Mouse (Mus musculus) embryo, embryonic 10.5 days (tissue): ENCODE data around the gene Acod1.
A peak's percentile ranks its signal among the peaks of the same experiment; 100 is the strongest.

Source experiments
- DNase-seq: peaks from one replicate; pipeline ENCODE4 v3.0.0-alpha.2; 2015; ENCODE audit warnings: low spot score

Gene Acod1

DNA sequence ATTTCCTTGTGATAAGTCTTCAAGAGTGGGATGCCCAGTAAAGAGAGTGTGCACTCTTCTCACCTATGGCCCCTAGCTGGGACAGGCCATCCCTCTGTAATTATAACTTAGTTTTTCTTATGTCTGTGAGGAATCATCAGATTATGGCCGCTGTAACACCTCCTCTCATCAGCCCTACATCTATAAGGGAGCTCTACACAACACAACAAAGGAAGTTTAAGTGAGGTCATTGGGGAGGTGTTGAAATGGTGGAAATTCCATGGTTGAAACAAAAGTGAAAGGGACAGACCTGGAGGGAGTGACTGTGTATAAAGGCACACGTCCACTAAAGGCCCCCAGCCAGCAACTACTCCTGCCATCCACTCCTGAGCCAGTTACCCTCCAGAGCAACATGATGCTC, at the start of gene Acod1:
Gene Acod1, plus strand, starts transcription at position 301 of the 400 bp plus-strand sequence.
- no peak for DNase-seq

DNA sequence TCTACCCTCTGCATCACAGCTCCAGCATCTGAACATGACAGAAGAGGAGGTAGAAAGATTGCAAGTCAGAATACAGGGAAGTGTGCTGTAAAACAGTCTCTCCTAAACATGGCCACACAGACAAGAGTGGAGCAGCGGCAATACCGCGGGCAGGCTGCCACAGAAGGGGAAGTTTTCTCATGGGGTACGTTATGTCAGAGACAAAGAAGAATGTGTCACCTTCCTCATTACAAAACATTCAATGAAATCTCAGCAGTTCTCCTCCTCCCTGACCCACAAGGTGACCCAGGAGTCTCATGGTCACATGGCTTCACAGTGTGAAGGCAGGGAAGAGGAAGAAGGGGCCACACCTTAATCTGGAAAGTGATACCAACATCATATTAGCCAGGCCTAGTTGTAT, 39.0 kb upstream of the Acod1 start:
- no peak for DNase-seq

DNA sequence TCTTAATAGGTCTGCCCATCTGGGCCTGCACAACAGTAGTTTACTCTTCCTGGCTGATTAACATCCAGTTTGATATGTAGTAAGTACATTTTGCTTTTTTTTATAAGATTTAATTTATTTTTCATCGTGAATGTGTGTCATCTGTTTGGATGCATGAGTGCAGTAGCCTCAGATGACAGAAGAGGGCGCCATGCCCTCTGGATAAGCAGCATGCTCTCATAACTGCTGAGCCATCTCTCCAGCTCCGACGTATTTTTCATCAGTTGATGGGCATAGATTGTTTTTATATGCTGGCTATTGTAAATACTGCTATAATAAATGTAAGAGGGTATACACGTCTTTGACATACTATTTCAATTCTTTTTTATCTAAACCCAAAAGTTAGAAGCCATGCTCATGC, 35.0 kb upstream of the Acod1 start:
- DNase-seq = peak; percentile 70

DNA sequence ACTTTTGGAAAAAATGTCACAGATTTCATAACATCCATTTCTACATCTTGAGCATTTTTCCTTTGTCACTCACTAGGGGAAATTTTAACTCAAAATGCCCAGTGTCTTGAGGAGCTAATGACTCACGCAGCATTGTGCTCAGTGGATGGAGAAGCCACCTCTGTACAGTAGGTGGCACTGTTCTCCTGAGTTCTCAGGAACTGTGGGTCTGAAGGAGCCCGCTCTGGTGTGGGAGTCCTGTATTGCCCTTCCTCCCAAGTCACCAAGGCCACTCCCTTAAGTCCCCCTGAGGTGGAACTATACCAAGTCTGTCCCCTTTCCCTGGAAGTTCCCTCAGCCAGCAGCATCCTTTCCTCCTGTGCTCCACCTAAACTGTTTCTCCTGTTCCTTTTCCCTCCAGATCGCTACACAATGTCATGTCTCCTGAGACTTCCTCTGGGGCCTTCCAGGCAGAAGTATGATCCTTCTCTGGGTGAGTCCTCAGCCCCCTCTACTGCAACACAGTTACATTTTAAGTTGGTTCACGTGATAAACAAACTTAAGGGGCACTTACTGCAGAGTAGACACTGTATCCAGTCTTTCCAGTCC, 34.1 kb upstream of the Acod1 start:
- peak; percentile 89 for DNase-seq

DNA sequence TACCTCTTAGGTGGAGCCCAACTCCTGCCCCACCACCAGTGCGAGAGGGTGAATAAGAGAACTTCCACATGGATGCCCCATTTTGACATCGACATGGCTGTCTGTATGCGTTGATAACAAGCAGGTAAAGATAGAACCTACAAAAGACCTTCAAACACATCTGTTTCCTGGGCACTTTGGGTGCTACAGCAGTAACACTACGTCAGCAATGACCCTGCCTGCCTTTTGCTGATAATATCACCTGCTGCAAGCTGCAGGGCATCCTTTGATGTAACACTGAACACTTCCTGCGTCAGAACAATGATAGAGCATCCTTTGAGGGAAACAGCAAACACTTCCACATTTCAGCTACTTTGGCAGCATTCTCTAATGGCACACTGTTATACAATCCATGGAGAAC, 29.8 kb upstream of the Acod1 start:
- DNase-seq = no peak

DNA sequence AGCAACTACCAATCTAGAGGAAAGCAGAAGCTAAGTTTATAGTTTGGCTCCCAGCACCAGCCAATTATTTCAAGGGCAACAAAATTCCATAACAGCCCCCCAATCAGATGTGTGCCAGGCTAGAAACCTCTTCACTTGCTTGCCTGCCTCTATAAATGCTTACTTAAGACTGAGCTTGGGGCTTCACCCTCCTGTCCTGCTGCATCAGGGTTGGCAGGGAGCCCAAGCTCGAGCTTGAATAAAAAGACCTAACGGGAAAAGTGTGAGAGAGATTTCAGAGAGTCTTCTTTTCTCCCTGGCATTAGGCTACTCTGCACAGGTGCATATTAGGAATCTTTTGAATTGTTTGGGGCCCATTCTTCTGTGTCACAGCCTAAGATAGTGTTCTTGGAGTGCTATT, 26.7 kb upstream of the Acod1 start:
- no peak for DNase-seq

DNA sequence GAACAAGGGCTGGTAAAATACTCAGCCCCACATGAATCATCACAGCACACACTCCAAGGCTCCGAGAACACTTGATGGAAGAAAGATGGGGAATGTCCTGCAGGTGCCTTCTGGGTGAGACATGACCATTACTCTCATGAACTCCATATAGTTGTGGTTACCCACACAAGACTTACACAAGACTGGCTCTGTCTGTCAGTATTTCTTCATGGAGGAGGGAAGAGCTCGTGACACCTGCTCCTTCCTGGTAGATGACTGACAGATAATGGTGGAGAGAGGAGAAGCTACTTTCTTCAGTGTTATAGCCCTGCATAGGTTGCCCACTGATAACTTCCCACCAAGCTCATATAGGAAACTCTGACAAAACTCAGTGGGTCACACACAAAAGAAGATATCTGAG, 17.6 kb upstream of the Acod1 start:
- DNase-seq = no peak

DNA sequence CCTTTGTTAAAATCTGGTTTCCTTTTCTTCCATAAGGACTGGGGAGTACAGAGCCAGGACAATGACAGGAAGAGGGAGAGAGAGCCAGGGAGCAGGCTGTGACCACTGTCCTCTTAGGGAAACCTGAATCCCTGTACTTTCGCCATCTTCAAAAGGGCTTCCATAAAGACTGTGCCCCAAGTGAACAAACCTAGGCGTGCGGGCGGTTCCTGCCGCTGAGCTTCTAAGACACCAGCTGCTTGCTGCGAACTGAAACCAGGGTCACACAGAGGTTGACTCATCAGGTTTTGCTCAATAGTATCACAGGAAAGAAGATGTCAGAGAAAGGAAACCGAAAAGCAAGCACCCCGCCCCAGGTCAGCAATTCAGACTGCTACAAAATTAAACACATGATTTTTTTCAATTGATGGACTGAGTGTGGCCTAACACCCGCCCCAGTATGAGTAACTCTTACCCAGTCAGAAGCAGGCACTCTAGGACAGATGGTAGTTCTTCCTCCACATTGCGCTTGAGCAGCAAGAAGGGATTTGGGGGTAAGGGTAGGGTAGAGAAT, 13.4 kb upstream of the Acod1 start:
- DNase-seq = peak; percentile 5

DNA sequence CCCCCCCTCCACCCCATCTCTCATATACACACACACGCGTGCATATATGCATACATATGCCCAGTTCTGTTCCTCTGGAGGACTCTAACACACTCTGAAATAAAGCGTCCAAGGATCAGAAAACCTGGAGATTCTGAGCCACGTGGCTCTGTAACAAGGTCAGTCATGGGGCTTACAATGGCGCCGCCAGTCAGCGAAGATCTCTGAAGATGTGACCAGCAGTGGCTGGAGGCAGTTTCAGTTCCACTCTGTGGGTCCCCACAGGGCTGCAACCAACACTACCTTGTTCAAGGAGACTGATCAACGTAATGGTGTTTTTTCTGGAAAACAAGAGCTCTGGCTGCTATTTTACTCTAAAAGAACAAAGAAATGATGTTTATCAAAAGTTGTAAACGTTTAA, 12.7 kb upstream of the Acod1 start:
- DNase-seq = no peak

DNA sequence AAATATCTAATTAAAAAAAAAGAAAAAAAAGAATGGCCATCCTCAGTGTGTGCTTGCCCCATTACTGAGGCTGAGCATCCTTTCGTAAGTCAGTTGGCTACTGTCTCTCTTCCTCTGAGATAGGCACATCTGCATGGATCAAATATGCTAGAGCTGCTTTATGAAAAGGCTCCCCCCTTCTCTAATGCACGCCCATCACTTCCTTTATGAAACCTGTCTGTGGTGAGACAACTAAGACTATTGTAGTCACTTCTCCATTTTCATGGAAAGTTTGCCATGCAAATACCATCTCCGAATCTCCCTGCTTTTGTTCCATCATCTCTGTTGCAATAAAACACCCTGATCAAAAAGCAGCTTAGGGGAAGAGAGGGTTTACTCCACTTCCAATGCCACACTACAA, 9.8 kb upstream of the Acod1 start:
- DNase-seq = no peak

DNA sequence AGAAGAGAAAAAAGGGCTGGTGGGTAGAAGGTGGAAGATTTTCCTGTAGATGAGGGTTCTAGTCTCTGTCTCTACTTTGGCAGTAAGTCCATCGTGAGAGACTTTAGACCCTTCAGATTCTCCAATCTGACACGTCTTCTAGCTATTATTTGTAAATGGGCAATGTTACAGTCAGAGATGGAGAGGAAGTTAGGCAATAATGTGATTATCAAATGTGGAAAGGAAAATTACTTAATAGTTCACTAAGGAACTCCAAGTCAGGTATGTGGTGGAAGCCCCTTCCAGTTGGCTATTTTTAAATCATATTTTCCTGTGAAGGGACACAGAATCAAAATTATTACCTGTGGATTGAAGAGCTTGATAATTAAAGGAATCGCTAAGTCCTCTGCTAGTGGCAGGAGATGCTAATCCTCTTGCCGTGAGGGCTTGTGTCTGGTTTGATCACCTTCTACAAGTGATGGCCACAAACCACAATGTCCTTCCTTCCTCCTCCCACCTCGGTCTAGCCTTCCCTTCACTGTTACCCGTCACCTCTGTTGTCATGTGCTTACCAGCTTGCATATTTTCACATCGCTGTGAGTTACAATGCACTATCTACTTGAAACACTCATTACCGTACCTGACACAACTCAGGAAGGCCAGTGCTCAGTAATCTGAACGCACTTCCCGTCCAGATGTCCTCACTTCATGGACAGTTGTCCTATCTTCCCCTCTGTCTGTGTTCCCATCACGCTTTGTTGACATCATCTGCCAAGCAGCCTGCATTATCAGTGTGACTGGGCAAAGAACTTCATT, 1.7 kb downstream of the Acod1 start:
- DNase-seq = no peak

DNA sequence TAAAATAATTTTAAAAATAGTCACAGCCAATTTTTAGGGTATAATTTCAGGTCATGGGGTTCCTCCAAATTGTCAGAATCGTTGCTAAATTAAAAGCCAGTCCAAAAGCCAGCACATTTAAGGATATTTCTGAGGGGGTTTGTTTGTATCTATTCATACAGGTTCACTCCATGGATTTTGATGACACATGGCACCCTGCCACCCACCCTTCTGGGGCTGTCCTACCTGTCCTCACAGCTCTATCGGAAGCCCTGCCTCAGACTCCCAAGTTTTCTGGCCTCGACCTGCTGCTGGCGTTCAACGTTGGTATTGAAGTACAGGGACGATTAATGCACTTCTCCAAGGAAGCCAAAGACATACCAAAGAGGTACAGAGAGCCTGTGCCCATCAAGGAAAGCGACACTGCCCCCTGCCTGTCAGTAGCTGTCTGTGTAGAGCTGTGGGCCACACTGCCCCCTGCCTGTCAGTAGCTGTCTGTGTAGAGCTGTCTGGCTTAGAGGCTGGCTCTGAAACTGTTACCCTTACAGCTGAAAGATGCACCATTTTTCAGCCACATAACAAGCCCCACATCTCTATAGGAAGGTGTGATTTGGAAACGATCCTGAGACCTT, 4.5 kb downstream of the Acod1 start:
- DNase-seq = peak; percentile 85

DNA sequence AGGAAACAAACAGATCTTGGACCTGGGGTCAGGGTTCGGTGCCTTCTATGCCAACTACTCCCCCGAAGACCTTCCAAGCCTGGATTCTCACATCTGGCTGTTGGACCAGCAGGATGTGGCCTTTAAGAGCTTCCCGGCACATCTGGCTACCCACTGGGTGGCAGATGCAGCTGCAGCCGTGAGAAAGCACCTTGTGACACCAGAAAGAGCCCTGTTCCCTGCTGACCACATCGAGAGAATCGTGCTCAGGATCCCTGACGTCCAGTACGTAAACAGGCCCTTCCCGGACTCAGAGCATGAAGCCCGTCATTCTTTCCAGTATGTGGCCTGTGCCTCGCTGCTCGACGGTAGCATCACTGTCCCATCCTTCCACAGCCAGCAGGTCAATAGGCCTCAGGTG, 8.0 kb downstream of the Acod1 start:
- DNase-seq = no peak

DNA sequence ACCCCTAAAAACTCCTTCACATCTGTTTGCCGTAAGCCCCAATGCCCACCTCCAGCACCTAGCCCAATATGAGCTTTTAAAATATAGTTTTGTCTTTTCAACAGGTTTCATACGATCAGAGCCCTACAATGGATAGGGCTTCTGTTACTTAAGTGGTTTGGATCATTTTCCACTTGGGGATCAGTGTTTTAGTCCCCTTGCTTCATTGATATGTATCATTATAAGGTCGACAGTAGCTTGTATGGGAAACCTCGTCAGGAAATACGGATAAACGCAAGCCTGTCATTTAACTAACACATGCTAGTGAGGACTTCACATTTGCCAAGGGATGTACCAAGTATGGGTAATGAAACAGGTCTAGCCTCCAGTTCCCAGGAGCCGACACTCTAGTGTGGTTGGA, 9.8 kb downstream of the Acod1 start:
- no peak for DNase-seq

DNA sequence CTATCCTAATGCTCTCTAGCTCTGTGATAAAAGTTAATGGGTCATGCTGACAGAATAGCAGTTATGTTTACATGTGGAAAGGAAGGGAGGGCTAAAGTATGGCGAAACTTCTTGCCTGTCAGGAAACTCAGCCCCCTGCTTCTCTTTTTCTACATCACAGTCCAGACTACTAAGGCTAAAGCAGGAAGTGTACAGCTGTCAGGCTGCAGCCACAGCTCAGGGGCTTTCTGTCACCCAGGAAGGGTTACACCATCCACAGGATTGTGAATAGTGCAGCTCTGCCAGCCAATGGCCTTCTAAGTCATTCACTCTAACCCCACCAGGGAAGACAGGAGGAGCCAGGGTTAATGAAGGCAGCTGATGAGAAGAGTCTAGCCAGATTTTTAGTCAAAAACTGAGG, 12.2 kb downstream of the Acod1 start:
- no peak for DNase-seq

DNA sequence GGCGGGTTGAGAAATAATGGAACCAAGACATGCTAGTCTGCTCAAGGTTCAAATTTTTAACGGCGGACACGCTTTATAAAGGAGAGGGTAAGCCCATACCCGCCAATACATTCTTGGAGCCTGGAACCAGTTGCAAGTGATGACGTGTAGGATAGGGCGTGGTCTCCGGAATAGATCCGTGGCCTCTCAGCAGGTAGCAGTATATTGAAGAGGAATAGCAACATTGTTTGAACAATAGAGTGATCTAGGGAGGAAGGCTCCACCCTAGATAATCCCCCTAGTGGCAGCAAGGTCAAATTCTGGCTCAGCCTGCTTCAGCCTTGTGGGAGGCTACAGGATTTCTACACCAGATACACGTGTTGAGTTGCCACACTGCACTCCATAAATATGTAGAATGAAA, 12.7 kb downstream of the Acod1 start:
- no peak for DNase-seq

DNA sequence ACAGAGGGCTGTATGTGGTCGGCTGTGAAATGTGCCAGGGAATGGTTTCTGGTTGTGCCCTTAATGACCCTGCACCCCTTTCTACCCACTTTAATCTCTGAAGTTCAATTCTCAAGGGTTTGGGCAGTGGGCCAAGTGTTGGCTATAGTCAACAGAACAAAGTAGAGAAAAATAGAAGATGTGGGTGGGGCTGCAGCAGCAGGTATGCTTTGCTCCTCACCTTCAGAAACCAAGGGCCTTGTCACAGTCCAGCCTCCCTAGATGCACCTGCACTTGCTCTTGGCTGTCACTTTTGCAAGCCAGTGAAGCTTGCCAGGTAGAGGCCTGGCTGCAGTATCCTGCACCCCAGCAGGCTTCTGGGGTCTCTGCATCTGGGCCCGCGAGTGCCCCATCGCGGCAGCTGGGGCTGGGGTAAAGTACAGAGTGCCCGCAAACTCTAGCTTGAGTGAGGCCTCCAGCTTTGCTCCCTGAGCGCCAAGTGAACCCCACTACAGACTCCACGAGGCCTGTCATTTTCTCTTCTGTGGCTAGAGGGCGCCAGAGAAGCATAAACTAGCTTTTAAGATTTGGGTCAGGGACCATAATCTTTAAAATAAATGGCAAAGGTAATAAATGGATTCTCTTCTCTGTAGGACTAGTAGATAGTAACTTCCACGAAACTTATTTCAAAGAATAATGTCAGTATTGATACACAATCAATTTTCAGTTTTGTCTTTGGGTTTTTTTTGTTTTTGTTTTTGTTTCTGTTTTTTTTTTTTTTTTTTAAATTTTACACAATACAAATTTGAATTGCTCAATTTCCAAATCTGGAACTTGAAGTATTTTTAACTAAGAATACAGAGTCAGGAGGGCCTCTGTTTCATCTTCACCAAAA, 18.8 kb downstream of the Acod1 start:
- peak; percentile 87 for DNase-seq

DNA sequence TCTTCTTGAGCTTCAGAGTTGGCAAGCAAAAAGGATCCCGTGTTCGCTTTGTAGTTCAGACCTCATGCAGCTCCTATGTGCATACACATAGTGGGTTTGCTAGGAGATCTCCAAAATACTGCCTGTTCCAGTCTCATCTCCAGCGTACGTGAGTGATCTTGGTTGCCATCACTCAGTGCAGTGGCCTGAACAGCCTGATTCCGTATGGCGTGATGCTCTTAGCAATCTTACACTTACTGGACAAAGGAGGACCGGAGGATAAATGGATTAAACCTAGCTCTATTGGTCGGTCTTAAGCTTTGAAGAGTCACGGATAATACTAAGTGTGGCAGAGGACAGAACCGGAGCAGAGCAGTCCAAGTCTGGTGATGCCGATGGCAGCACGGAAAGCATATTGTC, 22.7 kb downstream of the Acod1 start:
- peak; percentile 6 for DNase-seq

DNA sequence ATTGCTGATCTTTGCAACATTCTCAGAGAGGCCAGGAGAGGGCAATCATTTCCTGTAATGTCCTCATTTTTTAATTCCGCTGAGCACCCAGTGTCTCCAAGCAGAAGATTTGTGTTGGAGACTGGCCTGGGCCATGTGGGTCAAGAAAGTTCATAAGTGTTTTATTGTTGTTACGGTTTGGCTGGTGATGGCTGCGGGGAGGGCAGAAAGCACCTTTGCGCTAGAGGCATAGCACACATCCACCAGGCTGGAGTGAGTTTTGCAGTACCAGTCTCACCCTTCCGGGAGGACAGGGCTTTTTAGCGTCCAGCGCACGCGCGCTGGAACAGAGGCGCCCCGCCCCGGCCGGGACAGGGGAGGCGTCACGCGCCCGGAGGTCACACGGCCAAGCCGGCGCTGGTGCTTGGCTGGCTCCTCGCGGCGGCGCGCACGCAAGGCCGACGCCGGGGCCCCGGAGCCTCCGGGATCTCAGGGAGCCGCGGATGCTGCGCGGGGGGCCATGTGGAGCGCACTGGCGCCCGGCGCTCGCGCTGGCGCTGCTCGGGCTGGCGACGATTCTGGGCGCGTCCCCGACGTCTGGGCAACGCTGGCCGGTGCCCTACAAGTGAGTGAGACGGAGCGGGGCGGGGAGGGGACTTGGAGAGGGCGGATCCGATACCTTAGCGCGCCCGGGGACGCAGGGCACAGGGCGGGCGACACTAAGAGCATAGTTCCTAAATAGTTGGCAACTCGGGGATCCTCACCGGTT, 23.3 kb downstream of the Acod1 start, which contains the start of gene Cln5:
Gene Cln5, plus strand, starts transcription at position 353 of the 748 bp plus-strand sequence.
- peak; percentile 97 for DNase-seq

DNA sequence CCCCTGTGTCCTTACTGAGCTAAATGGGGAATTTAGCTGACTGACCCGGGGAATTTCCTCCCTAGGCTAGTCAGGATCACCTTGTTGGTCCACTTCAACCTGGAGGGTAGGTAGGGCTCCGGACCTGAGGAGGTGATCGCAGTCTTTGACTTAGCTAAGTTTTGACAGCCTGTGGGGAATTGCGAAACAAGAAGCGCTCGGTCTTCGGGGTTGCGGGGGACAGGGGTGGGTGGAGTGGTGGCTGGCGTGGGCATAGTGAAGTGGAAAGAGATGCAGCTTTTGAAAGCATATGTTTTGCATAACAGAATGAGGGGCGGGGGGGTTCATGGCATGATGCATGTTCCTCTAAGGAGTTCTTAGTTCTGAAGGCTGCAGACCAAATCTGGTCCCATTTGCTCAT, 24.0 kb downstream of the Acod1 start:
- DNase-seq = peak; percentile 10

DNA sequence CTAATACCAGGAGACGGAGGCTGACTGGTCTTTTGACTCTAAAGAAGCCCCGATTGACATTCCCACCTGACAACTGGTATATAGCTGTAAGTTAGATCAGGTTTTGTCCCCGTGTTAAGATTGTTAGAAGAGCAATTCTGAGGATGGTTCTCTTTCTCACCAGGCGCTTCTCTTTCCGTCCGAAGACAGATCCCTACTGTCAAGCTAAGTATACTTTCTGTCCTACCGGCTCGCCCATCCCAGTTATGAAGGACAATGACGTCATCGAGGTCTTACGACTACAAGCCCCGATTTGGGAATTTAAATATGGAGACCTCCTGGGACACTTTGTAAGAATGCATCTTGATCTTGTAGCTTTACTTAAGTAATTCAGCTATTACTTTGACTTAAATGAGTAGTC, 24.7 kb downstream of the Acod1 start:
- no peak for DNase-seq
